Mouse (Mus musculus) spleen, postnatal 10 days (tissue): ENCODE data around the gene Zap70.

Source experiments
- DNase-seq, 2 experiments: peaks; one replicate each; pipeline ENCODE4 v3.0.0; 2021 to 2022; ENCODE audit warnings: low spot score in 2 of 2

Zap70 gene

GRCm38 (mm10) chr1:36761568-36761967, at the start of gene Zap70:
Gene Zap70, plus strand, starts transcription at chr1:36761798.
- no peak for DNase-seq

DNA sequence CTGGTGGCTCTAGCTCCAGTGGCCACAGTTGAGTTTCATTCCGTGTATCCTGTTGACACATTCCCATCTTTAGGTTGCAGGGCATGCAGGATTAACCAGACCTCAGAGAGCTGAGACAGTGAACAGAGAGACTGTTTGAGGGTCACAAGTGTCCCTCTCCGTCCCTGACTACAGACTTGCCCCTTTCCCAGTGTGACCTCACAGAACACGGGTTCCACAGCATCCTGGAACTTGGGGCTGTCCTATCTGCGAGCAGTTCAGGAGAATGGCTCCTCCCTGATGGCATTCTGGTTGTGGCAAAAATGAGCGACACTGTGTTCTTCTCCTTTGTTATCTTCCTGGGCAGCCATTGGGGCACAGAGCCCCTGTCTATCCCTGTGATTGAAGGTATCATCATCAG, 47.3 kb upstream of the Zap70 start, which contains the start of gene Actr1b:
Gene Actr1b, minus strand, starts transcription at position 112 of the 400 bp plus-strand sequence.
- DNase-seq, result no peak

DNA sequence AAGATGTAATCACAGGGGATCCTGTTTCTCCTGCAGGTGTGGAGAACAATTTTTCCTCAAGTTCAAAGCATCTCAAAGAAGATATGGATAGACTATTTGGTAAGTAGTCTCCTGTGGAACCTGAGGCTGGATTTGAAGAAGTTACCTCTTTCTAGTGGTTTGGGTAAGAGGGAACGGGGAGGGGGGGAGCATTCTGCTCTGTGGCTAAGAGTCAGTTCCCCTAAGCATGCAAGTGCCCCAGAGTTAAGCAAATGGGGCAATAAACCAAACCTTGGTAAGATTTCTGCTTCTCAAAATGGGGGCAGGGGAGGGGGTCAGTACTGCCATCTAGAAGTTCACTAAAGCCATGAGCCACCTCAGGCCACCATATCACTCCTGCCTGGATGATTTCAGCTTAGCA, 42.8 kb upstream of the Zap70 start:
- DNase-seq, result no peak

DNA sequence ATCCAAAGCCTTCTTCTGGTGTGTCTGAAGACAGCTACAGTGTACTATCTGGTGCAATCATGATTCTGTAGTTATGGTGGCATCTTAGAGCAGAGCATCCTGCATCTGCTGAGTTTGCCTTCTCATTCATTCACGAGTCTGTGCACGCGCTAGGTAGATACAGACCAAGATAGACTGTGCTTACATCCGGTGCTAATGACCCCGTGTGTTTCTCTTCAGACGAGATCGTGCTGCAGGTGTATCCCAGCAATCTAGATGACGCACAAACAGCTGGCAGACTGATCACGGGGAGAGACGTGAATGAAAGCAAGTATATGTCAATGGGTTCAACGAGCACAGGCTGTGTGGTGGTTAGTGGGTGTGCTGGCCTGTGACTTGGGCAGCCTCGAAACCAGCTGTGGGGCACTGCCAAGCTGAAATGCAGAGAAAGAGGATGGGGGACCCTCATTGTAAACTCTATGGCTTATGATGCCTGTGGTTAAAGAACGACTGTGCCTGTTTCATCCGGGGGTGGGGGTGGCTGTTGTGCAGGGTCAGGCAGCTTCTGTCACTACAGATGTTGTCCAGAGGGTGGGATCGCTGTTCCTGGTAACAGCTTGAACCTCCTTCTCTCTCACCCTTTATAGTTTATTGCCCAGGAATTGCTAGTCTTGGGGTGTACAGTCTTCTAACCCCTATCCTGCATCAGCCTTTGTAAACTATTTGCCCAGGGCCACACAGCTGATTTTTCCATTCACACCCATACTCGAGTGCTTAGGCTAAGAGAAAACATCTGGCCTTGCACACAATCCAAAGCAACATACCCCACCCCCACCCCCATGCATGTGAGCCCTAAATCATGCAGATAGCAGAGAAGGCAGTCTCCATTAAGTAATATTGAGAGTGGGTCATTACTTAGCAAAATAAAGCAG, 38.2 kb upstream of the Zap70 start:
- no peak for DNase-seq

DNA sequence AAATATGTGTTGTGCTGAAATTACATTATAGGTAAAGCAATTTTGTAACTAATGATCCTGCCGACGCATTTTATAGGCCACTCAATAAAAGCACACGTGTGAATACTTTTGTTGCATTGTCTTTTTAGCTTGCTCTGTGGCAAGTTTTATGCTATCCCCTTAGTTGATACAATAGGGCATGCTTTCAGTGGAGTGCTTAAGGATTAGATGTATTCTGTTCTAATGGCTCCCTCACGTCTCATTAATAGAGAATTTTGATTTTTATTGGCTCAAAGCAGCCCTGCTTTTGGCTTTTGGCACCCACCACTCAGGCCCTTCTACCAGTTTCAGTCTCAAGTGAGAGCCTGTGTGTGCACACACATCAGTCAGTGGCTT, 37.6 kb upstream of the Zap70 start:
- DNase-seq, result no peak

GRCm38 (mm10) chr1:36737300-36737699, 24.3 kb upstream of the Zap70 start:
- peak; percentile 60 to 85 for DNase-seq

DNA sequence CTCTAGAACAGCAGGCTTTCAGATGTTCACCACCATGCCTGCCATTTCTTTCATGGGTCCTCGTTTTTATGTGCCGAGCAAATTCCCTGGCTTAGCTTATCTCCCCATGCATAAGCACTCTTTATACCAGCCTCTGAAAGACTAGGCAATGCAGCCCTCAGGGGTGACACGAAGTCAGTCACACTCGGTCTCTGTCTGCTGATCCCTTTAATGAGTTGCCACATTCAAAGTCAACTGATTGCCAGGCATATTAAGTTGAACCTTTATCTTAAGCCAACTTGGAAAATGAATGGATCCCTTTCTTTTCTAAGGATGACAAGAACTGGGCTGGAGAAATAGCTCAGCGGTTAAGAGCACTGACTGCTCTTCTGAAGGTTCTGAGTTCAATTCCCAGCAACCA, 22.4 kb upstream of the Zap70 start:
- no peak for DNase-seq

- DNase-seq, result no peak
These were observed 18.6 kb upstream of the Zap70 start for GRCm38 (mm10) chr1:36743046-36743445.

GRCm38 (mm10) chr1:36744268-36744944, 17.2 kb upstream of the Zap70 start:
- peak; percentile 61 to 82 for DNase-seq

- DNase-seq, result no peak
These were observed 15.9 kb upstream of the Zap70 start for GRCm38 (mm10) chr1:36745661-36746060.

GRCm38 (mm10) chr1:36746452-36746851, 15.1 kb upstream of the Zap70 start:
- peak in 1 of 2 experiments; percentile 72 for DNase-seq

GRCm38 (mm10) chr1:36753932-36754675, 7.5 kb upstream of the Zap70 start:
- no peak for DNase-seq

DNA sequence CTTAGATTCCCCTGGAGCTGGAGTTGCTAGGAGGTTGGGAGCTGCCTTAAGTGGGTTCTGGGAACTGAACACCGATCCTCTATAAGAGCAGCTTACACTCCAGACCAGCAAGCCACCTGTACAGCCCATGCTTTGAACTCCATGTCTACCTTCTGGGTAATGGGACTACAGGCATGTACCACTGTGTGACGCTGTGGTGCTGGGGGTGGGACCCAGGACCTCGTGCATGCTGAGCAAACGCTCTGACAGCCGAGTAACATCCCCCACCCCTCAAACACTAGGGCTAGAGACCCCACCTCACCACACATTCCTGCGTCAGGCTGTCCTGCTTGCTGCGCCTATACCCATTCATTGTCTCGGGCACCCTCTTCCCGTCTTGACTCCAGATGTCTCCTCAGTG, 3.0 kb upstream of the Zap70 start:
- DNase-seq, result no peak

GRCm38 (mm10) chr1:36759076-36759475, 2.5 kb upstream of the Zap70 start:
- DNase-seq, result no peak

- no peak for DNase-seq
These were observed 1.2 kb upstream of the Zap70 start for GRCm38 (mm10) chr1:36760401-36760800.

- DNase-seq, result no peak
These were observed 537 bp upstream of the Zap70 start for GRCm38 (mm10) chr1:36761061-36761460.

DNA sequence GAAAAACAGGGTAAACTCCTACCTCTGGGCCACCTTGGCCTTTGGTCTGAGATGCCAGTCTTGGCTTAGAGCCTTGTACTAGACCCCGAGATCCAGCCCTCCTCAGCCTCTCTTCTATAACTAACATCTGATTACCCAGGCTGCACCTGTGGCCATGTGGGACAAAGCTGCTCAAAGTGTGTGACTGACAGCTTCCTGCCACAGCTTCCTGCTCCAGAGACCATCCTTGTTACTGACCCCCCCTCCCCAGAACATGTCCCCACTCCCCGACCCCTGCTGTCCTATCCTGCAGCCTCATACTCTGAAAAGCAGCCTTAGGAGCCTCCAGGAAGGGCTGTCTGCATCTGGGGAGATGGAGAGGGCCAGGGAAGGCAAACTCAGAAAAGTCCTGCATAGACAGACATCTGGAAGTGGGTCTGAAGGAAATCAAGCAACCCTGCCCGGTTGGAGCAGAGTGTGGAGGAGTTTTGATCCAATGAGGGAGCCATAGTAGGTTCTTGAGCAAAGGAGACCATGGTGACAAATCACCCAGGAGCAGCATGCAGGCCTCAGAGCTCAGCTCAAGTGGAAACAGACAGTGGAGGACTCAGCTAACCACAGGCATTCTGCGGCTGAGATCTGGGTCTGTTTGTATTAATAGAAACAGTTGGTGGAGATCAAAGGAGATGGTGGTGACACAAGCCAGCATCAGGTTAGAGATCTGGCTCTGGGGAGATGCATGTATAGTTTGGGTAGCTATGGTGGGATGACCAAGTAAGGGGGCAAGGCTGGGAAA, 5.0 kb downstream of the Zap70 start:
- peak in 1 of 2 experiments; percentile 35 for DNase-seq

DNA sequence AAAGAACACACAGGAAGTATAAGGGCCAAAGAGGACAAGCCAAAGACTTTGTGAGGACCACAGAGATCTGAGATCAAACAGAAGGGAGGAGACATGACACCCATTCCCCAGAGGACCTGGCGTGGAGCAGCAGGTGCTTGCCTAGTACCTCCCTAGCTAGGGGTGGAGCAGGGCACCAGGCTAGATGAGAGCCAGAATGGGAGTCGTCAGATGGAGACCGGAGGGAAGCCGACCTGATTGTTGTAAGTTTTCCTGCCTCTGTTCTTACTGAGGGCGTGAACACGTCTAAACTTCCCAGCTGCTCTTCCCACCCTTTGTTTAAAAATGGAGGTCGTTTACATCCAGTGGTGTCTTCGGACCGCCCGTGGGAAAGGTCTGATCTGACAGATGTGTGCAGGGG, 5.7 kb downstream of the Zap70 start:
- no peak for DNase-seq

DNA sequence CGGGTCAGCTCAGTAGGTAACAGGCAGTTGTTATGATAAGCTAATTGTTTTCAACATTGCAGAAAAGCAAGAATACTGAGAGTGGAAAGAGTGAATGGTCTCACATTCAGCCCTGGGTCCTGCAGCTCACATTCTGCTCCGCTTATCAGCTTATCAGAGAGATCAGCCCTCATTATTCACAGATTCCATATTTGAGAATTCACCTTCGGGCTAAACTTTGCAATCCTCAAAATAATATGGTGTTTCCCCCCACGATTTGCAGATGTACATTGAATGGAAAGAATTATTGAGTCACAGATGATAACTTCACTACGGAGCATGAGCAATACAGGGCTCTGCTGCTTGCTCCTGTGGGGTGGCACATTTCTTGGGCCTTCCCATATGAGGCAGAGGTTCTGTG, 7.2 kb downstream of the Zap70 start:
- no peak for DNase-seq

DNA sequence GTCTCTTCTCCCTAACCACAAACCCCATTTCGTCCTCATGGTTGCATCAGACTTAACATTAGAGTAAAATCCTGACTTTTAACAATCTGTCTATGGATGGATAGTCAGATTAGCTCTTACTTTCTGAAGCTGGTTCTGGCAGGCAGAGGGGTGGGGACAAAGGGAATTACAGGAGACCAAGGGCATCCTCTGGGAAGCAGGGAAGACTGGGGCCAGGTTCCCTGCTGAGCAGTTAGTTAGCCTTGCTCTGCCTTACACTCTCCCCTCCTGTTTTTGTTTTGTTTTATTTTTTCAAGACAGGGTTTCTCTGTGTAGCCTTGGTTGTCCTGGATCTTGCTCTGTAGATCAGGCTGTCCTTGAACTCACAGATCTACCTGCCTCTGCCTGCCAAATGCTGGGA, 8.4 kb downstream of the Zap70 start:
- DNase-seq, result no peak

DNA sequence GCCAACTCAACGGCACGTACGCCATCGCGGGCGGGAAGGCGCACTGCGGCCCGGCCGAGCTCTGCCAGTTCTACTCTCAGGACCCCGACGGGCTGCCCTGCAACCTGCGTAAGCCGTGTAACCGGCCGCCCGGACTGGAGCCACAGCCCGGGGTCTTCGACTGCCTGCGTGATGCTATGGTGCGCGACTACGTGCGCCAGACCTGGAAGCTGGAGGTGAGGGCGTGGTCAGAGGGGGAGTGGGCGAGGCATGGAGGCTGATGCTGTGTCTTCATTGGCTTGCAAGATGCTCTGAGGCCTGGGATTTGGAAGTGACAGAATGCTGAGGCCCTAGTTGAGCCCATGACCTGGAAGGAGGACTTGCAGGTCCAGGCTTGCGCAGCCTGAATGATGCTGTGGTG, 9.4 kb downstream of the Zap70 start:
- no peak for DNase-seq
